Mouse (Mus musculus): ENCODE measurements around the gene Tbc1d10b.
A peak's percentile ranks its signal among the peaks of the same experiment; 100 is the strongest.
"Not testable (repeated sequence)": the region's sequence is repeated elsewhere in the genome, so short reads cannot be mapped to it uniquely, and the experiment has no call there.

Tbc1d10b gene

GRCm38 (mm10) chr7:127196484-127196883 lies 11.8 kb downstream of the Tbc1d10b start:
- no peak for DNase-seq

GRCm38 (mm10) chr7:127195544-127196295 lies 12.5 kb downstream of the Tbc1d10b start, which contains the start of gene Cd2bp2:
Gene Cd2bp2, minus strand, starts transcription at chr7:127196050.
- peak; percentile 93 to 96 for DNase-seq

DNA sequence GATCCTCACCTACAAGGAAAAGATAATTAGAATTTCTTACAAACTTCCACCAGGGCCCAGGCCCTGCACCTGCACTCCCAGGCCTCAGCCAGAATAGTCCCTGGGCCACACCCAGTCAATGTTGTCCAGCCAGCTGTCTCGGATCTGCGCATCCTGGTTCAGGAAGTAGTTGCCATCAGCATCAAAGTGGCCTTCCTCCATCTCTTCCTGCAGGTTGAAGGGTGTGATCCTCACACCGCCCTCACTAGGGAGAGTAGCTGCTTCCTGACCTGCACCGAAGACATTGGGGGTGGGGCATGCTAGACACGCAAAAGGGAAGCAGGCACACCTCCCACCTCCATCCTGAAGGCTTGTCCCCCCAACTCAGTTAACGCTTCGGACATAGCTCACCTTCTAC lies 13.6 kb downstream of the Tbc1d10b start:
- DNase-seq, result no peak

DNA sequence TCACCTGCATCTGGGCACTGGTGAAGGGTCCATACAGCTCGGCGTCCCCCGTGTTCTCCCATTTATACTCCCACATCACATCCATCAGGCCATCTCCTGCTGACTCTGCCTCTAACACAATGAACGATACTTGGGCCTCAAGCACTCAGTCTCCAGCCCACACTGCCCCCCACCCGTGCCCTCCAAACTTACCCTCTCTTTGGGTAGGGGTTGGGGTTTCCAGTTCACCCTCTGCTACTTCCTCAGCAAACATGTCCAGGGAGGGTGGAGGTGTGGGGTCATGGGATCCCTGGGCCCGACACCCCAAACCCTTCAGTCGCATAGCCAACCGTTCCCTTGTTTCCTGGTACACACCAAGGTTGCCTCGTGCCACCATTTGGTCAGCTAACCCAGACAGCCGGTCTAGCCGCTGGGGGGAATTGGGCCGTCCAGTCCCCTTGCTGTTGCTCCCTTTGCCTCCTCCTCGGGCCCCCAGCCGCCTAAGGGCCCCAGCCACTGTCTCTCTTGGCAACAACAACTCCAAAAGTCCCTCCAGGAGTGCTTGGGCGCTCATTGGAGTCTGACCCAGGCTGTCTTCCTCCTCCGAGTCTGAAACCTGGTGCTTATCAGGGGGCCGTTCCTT lies 14.1 kb downstream of the Tbc1d10b start:
- no peak for DNase-seq

GRCm38 (mm10) chr7:127192989-127193388 lies 15.3 kb downstream of the Tbc1d10b start:
- DNase-seq, result no peak

DNA sequence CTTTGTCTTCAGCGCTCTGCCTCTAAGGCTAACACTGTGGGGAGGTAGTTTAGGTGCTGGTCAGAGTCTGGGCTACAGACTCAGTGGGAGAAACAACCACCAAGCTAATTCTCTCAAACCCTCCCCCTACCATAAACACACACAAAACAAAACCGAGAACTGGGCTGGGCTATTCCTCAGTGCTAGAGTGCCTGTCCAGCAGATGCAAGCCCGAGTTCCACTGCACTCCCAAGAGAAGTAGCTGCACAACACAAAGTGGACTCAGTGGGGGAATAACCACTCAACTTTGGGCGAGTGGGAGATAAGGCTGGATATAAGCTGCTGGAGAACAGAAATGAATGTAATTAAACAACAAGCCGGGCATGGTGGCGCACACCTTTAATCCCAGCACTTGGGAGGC lies 17.6 kb downstream of the Tbc1d10b start:
- no peak for DNase-seq

DNA sequence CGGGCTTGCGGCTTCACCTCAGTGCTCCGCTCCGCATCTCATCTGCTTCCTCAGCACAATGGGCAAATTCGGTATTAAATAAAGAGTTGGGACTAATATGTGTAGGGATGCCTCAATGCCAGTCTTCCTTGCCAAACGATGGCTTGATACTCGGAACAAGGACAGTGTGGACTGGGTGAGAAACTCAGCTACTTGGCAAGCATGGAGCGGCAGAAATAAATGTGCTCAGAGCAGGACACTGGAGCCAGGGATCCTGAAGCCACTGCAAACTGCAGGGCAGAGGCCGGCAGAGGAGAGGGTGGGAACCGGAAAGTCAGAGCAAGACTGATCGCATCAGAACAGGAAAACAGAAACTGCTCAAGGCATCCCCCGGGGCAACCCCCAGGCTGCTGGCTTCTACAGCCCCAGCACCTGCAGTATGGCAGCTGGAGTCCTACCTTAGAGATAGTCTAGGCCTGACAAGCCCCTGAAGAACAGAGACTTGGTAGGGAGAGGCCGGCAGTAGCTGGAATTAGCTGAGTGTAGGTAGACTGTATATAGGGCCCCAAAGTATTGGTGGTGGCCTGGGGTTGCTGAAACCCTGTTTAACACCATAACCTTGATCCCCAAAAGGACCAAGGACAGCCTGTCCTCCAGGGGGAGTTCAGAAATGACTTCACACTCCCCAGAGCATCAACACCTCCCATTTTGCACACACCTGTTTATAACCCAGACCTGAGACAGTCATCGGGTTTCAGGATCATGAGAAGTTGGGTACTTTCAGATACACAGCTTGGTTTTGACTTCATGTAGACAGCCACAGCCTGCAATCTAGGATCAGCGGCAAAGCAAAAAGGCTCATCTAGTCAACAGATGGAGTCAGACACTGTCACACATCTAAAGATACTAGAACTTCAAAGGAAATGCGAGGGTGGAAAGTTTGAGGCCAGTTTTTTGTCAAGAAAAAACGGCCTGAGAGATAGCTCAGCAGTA lies 19.7 kb downstream of the Tbc1d10b start:
- DNase-seq, result no peak

DNA sequence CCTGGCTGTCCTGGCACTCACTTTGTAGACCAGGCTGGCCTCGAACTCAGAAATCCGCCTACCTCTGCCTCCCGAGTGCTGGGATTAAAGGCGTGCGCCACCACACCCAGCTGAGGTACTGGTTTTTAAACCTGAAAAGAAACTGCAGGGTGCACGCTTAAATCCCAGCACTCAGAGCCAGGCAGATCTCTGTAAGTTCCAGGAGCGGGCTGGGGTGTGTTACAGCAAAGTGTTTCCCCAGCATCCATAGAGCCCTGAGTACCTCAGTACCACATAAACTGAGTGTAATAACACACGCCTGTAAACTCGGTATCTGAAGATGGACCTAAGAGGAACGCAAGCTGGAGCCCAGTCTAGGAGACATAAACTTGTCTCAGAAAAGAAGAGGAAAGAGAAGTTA lies 20.9 kb downstream of the Tbc1d10b start:
- no peak for DNase-seq

- DNase-seq, result no peak
Observed at GRCm38 (mm10) chr7:127185601-127186000, 22.7 kb downstream of the Tbc1d10b start.

- DNase-seq, result no peak
Observed at GRCm38 (mm10) chr7:127184720-127185119, 23.5 kb downstream of the Tbc1d10b start.

- DNase-seq, result no peak
Observed at GRCm38 (mm10) chr7:127183828-127184227, 24.4 kb downstream of the Tbc1d10b start.

DNA sequence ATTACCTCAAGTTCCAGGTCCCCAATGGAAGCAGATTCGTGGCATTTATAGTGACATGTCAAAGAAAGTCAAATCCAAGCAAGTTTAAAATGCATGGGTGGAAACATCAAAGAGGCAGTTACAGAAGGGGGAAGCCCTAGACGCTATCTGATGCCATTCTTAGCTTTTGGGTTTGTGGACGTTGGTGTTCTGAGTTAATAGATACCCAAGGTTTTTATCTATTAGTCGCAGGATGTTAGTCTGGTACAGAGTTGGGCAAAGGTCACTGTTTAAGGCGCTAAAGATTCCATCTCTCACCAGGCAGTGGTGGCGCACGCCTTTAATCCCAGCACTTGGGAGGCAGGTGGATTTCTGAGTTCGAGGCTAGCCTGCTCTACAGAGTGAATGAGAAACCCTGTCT lies 24.9 kb downstream of the Tbc1d10b start:
- DNase-seq, result no peak

GRCm38 (mm10) chr7:127181724-127182123 lies 26.5 kb downstream of the Tbc1d10b start:
- not testable (repeated sequence) for DNase-seq

DNA sequence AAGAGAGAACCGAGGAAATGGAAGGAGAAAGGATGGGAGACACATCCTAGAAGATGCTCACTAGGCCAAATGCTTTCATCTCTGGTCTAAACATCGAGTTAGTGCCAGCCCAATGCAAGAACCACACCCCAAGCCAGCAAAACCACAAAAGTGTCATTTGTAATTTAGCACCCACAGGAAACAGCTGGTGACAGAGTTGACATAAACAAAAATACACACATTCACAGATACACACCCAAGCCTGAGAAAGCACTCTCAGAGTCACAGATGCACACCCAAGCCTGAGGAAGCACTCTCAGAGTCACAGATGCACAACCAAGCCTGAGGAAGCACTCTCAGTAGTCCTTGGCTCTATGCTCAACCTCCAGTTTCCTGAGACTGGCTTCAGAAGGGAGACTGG lies 27.5 kb downstream of the Tbc1d10b start:
- no peak for DNase-seq

- DNase-seq, result no peak
Observed at GRCm38 (mm10) chr7:127176937-127177336, 31.3 kb downstream of the Tbc1d10b start.

DNA sequence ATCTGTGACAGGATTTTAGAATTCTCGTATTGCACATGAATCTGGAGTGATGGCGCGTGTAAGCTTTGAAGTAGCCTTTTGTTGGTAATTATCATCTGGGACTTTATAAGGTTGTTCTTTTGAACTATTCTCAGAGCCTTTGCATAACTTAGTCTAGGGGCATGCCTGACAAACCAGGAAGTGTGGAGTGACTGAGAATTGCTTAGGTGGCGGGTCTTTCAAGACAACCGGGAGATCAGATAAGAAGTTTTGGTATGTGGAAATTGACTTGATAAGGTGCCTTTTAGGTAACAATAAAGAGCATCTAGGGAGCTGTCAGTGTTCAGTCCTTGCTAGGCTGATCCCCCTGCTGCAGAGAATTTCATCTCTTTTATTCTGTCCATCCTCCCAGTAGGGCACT lies 41.8 kb downstream of the Tbc1d10b start:
- DNase-seq, result no peak

- no peak for DNase-seq
Observed at GRCm38 (mm10) chr7:127165607-127166493, 42.4 kb downstream of the Tbc1d10b start.

GRCm38 (mm10) chr7:127164002-127164401 lies 44.3 kb downstream of the Tbc1d10b start:
- no peak for DNase-seq

- DNase-seq, result no peak
Observed at GRCm38 (mm10) chr7:127162546-127162945, 45.7 kb downstream of the Tbc1d10b start.

GRCm38 (mm10) chr7:127157548-127157947 lies 50.7 kb downstream of the Tbc1d10b start:
- DNase-seq, result no peak

DNA sequence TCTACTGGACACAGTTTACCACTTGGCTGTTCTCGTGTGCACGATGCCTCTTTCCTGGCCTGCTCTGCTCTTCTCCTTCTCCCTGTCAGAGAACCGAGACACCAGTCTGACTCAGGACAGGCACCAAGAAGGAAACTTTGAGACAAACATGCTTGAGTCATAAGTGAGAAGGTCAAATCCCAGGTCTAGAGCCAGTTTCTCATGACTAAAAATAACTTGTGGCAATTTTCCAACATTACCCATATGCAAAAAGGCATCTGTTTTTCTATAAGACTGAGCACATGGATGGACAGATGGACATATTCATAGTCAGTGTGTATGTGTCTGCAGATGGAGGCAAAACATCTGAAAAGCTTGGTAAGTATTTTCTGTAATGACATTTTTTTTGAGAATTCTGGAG lies 54.8 kb downstream of the Tbc1d10b start:
- no peak for DNase-seq

GRCm38 (mm10) chr7:127152464-127152863 lies 55.8 kb downstream of the Tbc1d10b start:
- no peak for DNase-seq
